Mouse (Mus musculus) sigmoid colon, adult 10 weeks (tissue): ENCODE measurements around the gene Gm436. TPM values are rescaled to one million over a fixed set of nuclear protein-coding genes. Genes with fewer than 3 reads are reported as not detected.

ENCODE experiments used
- polyA plus RNA-seq: library from polyadenylated mRNA; stranded (reverse); fragments of 350-450 nt; fragmentation: Illumina TruSeq; extraction: RNeasy Lipid Tissue Mini Kit (QIAGEN cat#74804); gene quantifications from one replicate; pipeline ENCODE4 v1.2.3, GENCODE M21; 2014; ENCODE audit warnings: low read depth, low replicate concordance

Gene Gm436
- polyA plus RNA-seq: not detected

GRCm38 (mm10) chr4:144686268-144686667 lies at the start of gene Gm436:
Gm436 (minus strand) TSS chr4:144686368.

GRCm38 (mm10) chr4:144721304-144721703 lies 35.1 kb upstream of the Gm436 start, which contains the start of gene Gm13178:
Gm13178 (minus strand) TSS chr4:144721404.

Other genes starting within 250 kb of the Gm436 start
- gene 1700012P22Rik, start 247.6 kb downstream of the Gm436 start, polyA plus RNA-seq: not detected
- not detected for gene Gm9944, start 233.1 kb downstream of the Gm436 start, polyA plus RNA-seq
- not detected for gene Aadacl3, start 222.6 kb downstream of the Gm436 start, polyA plus RNA-seq
- not detected for gene 9430007A20Rik, start 166.5 kb downstream of the Gm436 start, polyA plus RNA-seq
- gene Gm13124, start 121.2 kb downstream of the Gm436 start, polyA plus RNA-seq: not detected
- not detected for gene Aadacl4, start 72.7 kb downstream of the Gm436 start, polyA plus RNA-seq
- gene Gm13178, start 35.0 kb upstream of the Gm436 start, polyA plus RNA-seq: not detected
- gene Gm438, start 100.2 kb upstream of the Gm436 start, polyA plus RNA-seq: not detected
- gene Dhrs3, start 206.5 kb upstream of the Gm436 start, polyA plus RNA-seq: 27.6 TPM